Mouse (Mus musculus): ENCODE measurements around the gene Hspe1. TPM values are rescaled to one million over a fixed set of nuclear protein-coding genes. Genes with fewer than 3 reads are reported as not detected.

Hspe1 gene
- total and polyA plus RNA-seq, 2 experiments from 2014 or later: 85.5 to 263 TPM

DNA sequence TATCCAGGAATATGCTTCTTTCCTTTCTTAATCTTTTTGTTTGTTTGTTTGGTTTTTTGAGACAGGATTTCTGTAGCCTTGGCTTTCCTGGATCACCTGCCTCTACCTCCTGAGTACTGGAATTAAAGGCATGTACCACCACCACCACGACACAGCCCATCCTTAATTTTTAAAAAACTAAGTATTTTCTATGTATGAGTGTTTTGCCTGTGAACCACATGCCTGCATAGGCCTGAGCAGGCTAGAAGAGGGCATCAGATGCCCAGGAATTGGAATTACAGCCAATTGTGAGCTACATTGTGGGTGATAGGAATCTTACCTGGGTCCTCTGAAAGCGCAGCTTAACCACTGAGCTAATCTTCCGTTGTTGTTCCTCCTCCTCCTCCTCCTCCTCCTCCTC is 46.4 kb downstream of the Hspe1 start:
- no peaks in the 10 kb centered on the region for H3K9me3 ChIP-seq (ENCODE audit: low read length)
- H3K27ac ChIP-seq (ENCODE audit: low read depth, low read length): no peak overlapping the region
- DNase-seq (ENCODE audit: low spot score) (no peak), ATAC-seq (ENCODE audit: low FRiP score) (no peak)
- peaks cover 7% of the 10 kb centered on the region for H3K4me1 ChIP-seq (ENCODE audit: insufficient read depth, low read length)
- H3K4me2 ChIP-seq (ENCODE audit: low read depth, low read length, poor library complexity, severe bottlenecking): no peak overlapping the region
- WGBS: 87% methylated on average over 3 of the region's 3 CpGs
- no peak overlapping the region for H3K4me3 ChIP-seq (ENCODE audit: low read depth, low read length)
- H3K27me3 ChIP-seq (ENCODE audit: insufficient read depth, low read length): no peaks in the 10 kb centered on the region
- no peak for TF ChIP-seq CTCF (IDR thresholded peaks at IDR 0.05)
- no peak overlapping the region for H3K9ac ChIP-seq (replicated peaks; ENCODE audit: low read length, poor library complexity, severe bottlenecking)
- H3K36me3 ChIP-seq (ENCODE audit: insufficient read depth, low read length): no peaks in the 10 kb centered on the region

DNA sequence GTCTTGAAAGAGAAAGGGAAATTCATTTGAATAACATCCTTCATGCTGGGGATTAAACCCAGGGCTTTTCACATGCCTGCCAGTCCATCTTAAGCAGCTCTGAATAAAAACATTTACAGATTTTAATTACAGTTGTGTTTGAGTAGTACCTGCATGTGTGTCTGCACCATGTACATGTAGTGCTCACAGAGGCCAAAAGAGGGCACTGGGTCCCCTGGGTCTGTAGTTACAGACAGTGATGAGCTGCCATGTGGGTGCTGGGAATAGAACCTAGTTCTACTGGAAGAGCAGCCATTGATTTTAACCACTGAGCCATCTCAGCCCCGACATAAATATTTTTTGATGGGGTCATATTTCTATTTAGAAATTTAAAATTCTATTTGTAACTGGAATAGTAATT is 47.9 kb downstream of the Hspe1 start:
- ATAC-seq (ENCODE audit: low FRiP score): no peak
- no peak overlapping the region for H3K4me3 ChIP-seq (ENCODE audit: low read depth, low read length)

More for the DNA sequence above, 47.9 kb downstream of the Hspe1 start:
- WGBS: 95% methylated on average over 1 of the region's 1 CpGs
- peaks cover 7% of the 10 kb centered on the region for H3K4me1 ChIP-seq (ENCODE audit: insufficient read depth, low read length)
- no peaks in the 10 kb centered on the region for H3K9me3 ChIP-seq (ENCODE audit: low read length)
- no peaks in the 10 kb centered on the region for H3K27me3 ChIP-seq (ENCODE audit: insufficient read depth, low read length)
- H3K27ac ChIP-seq (ENCODE audit: low read depth, low read length): no peak overlapping the region
- no peak for TF ChIP-seq CTCF (IDR thresholded peaks at IDR 0.05)
- no peaks in the 10 kb centered on the region for H3K36me3 ChIP-seq (ENCODE audit: insufficient read depth, low read length)
- no peak overlapping the region for H3K4me2 ChIP-seq (ENCODE audit: low read depth, low read length, poor library complexity, severe bottlenecking)
- H3K9ac ChIP-seq (replicated peaks; ENCODE audit: low read length, poor library complexity, severe bottlenecking): no peak overlapping the region
- DNase-seq (ENCODE audit: low spot score): no peak

Other genes with a start within 250 kb of the Hspe1 start
- gene Ankrd44, start 161.7 kb upstream of the Hspe1 start, total RNA-seq (2014; rRNA removed): 51.6 and 68.9 TPM in 2 replicates
- 13.2 and 16.7 TPM in 2 replicates for gene Ankrd44, start 161.7 kb upstream of the Hspe1 start, polyA plus RNA-seq (2015; fragmentation: Nextera tagmentation; extraction: Ambion mirVana)
- gene Sf3b1, start 60.7 kb upstream of the Hspe1 start, total RNA-seq (2014; rRNA removed): 171 and 262 TPM in 2 replicates
- 250 and 282 TPM in 2 replicates for gene Sf3b1, start 60.7 kb upstream of the Hspe1 start, polyA plus RNA-seq (2015; fragmentation: Nextera tagmentation; extraction: Ambion mirVana)
- gene Coq10b, start 35.4 kb upstream of the Hspe1 start, total RNA-seq (2014; rRNA removed): 19.7 and 25.3 TPM in 2 replicates
- gene Coq10b, start 35.4 kb upstream of the Hspe1 start, polyA plus RNA-seq (2015; fragmentation: Nextera tagmentation; extraction: Ambion mirVana): 25.9 and 26.5 TPM in 2 replicates
- gene Hspd1, start 111 bp downstream of the Hspe1 start, total RNA-seq (2014; rRNA removed): 92.5 and 105 TPM in 2 replicates
- 211 and 217 TPM in 2 replicates for gene Hspd1, start 111 bp downstream of the Hspe1 start, polyA plus RNA-seq (2015; fragmentation: Nextera tagmentation; extraction: Ambion mirVana)
- 80.9 and 83.8 TPM in 2 replicates for gene Mob4, start 43.1 kb downstream of the Hspe1 start, total RNA-seq (2014; rRNA removed)
- 126 and 143 TPM in 2 replicates for gene Mob4, start 43.1 kb downstream of the Hspe1 start, polyA plus RNA-seq (2015; fragmentation: Nextera tagmentation; extraction: Ambion mirVana)
- 10.4 and 10.9 TPM in 2 replicates for gene Rftn2, start 138.7 kb downstream of the Hspe1 start, total RNA-seq (2014; rRNA removed)
- 11.4 and 12.0 TPM in 2 replicates for gene Rftn2, start 138.7 kb downstream of the Hspe1 start, polyA plus RNA-seq (2015; fragmentation: Nextera tagmentation; extraction: Ambion mirVana)
- 11.6 and 14.4 TPM in 2 replicates for gene Mars2, start 149.0 kb downstream of the Hspe1 start, total RNA-seq (2014; rRNA removed)
- 2.4 and 2.5 TPM in 2 replicates for gene Mars2, start 149.0 kb downstream of the Hspe1 start, polyA plus RNA-seq (2015; fragmentation: Nextera tagmentation; extraction: Ambion mirVana)

Measured in midbrain, postnatal 0 days (tissue).